Mouse (Mus musculus) embryonic fibroblast, embryonic 13.5 days (primary cell): ENCODE results near the gene Yod1. TPM values are rescaled to one million over a fixed set of nuclear protein-coding genes. Genes with fewer than 3 reads are reported as not detected.

ENCODE experiments used
- H3K27ac ChIP-seq: 2 replicates; pipeline ENCODE4 v1.5.1; 2012; ENCODE audit warnings: low read length, control low read depth, inconsistent platforms; ENCODE audit not compliant: insufficient read depth
- H3K4me1 ChIP-seq: 2 replicates; pipeline ENCODE4 v1.6.1; 2011; ENCODE audit warnings: low read length; ENCODE audit not compliant: control insufficient read depth, insufficient read depth
- H3K4me3 ChIP-seq: 2 replicates; pipeline ENCODE4 v1.5.1; 2011; ENCODE audit warnings: mild to moderate bottlenecking, control low read depth, low read length; ENCODE audit not compliant: insufficient read depth
- CTCF ChIP-seq: IDR thresholded peaks from 2 replicates; pipeline ENCODE4 v1.5.1; 2011; ENCODE audit warnings: mild to moderate bottlenecking, control low read depth, low read length, moderate library complexity, borderline replicate concordance; ENCODE audit not compliant: insufficient read depth
- POLR2A ChIP-seq: IDR thresholded peaks from 2 replicates; pipeline ENCODE4 v1.6.1; 2011; ENCODE audit warnings: low read depth, mild to moderate bottlenecking, control low read depth, low read length, moderate library complexity
- polyA plus RNA-seq: library from polyadenylated mRNA; stranded (reverse); fragments of >200 nt; gene quantifications from 2 replicates; pipeline ENCODE4 v1.2.4, GENCODE M21; 2011; ENCODE audit warnings: low read depth; ENCODE audit not compliant: missing spikeins, insufficient read length

Yod1 gene
- 4.9 and 6.5 TPM in 2 replicates for polyA plus RNA-seq

DNA sequence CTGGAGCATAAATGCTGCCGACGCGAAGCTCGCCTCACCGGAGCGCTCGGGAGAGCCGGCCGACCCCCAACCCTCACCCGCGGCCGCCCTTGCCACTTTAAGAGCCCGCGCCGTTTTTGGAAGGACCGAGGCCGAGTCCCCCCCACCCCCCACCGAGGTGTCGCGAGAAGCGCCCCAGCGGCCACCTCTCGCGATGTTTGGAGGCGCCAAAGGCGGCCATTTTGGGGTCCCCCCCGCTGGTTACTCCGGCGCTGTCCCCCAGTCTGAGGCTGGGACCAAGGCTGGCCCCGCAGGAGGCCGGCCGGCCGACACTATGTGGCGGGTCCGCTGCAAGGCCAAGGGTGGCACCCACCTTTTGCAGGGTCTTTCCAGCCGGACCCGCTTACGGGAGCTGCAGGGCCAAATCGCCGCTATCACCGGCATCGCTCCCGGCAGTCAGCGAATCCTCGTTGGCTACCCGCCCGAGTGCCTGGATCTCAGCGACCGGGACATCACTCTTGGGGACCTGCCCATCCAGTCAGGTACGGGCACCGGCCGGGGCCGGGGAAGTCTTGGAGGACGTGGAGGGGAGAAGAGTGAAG is at the start of gene Yod1:
Gene Yod1, plus strand, starts transcription at position 37 of the 581 bp plus-strand sequence.
- H3K4me1 ChIP-seq, result no peaks in the 10 kb centered on the region; the same call in 1 of the 2 replicates
- H3K4me3 ChIP-seq, result peak within 1 kb of the TSS; percentile 91
- peak within 1 kb of the TSS; percentile 57; the same call in 1 of the 2 replicates for H3K27ac ChIP-seq
- TF ChIP-seq POLR2A (peak; percentile 74), CTCF (no peak)

DNA sequence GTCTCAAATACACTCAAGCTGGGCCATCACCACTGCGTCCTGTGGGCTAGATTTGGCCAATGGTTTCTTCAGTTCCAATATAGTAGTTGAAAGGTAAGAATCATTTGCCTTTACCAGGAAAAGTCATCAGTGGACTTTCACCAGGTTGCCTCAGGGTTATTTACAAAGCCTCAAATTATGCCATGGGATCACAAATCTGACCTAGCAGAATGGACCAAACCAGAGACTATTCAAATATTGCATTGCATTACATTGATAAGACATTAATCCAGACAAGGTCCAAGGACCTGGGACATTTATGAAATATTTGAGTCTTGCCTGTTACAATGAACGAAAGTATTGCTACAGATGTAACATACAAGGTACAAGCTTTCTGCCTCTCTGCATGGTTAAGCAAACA is 38.6 kb upstream of the Yod1 start:
- Histone ChIP-seq H3K27ac (no peak overlapping the region), H3K4me3 (no peak overlapping the region)
- TF ChIP-seq POLR2A (no peak), CTCF (no peak)

DNA sequence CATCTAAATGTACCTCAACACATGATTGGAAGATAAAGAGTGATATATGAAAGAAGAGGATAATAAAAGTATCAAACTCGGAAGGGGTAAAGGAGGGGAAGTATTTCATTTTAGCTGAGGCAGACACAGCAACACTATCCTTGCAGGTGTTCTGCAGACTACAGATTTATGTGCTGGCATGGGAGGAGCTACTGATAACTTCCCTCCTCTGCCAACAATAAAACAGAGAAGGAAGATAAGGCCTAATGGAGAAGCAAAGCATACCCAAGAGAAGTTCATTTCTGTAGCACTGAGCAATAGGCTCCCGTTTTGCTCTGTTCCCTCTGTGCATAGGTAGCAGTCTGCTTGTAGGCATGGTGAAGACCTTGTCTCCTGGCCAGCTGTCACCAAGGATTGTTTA is 36.1 kb upstream of the Yod1 start:
- Histone ChIP-seq H3K27ac (no peak overlapping the region), H3K4me3 (no peak overlapping the region), H3K4me1 (no peaks in the 10 kb centered on the region)
- TF ChIP-seq CTCF, result no peak
- TF ChIP-seq POLR2A, result no peak

More for the DNA sequence above, 38.6 kb upstream of the Yod1 start:
- no peaks in the 10 kb centered on the region for H3K4me1 ChIP-seq

DNA sequence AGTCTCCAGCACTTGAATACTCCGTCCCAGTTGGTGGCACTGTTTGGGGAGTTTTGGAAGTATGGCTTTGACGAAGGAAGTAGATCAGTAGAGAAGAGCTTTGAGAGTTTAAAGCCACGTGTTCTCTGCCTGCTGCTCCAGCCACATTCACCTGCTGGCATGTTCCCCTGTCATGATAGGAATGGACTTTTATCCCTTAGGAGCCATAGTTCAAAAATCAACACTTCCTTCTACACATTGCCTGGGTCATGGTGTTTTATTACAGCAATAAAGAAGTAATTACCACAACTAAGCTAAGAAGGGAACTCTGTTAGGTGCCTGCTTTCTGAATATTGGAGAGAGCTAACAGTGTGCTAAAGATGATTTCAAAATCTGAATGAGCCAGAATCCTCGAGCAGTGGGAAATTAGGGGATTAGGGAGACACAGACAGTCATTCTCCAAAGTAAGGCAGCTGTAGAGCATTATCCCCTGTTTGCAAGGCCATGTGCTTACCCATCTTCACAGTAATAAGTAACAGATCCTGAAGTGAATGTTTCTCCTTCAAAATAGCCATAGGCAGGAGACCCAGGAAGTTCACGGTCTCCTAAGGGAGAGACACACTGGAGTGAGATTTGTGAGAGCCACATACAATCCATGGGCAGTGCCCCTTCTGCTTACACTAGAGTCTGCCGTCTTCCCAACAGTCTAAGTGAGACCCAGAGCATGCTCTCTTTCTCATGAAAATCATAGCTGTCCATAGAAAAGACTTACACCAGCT is 35.3 kb upstream of the Yod1 start:
- H3K27ac ChIP-seq, result no peak overlapping the region
- H3K4me3 ChIP-seq, result no peak overlapping the region
- TF ChIP-seq POLR2A (no peak), CTCF (no peak)
- H3K4me1 ChIP-seq, result no peaks in the 10 kb centered on the region

DNA sequence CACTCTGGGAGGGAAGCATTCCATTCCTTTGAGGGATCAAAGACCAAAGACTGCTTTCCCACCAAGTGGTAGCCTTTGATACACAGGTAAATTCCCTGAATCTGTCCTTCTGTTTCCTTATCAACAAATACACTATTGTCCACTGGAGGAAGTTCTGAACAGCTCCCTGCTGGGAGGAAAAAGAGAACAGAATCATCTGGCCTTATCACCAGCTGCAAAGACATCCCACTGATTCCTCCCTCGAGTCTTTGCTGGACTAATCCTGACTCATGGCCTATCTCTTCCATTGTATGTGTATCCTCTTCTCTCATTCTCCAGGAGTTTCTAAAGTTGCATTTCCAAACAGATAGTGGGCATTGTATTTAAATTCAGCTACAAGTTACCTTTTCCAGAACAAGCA is 33.2 kb upstream of the Yod1 start:
- Histone ChIP-seq H3K4me3 (no peak overlapping the region), H3K27ac (no peak overlapping the region), H3K4me1 (no peaks in the 10 kb centered on the region)
- no peak for TF ChIP-seq CTCF
- TF ChIP-seq POLR2A, result no peak

DNA sequence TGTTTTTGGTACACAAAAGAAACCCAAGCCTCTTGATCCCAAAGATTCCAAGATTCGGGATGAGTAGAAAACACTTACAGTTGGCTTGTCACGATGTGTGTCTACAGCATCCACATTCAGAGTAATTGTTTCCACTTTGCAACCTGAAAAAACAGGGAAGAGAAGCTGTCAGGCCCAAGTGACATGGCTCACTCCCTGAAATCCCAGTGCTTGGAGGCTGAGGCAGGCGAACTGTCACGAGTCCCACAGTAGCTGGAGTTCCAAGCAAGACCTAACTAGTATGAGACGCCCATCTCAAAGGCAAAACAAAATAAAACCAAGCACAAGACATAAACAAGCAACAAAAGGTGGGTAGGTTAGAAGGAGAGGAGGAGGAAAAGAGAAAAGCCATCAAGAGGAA is 18.5 kb upstream of the Yod1 start:
- TF ChIP-seq CTCF (no peak), POLR2A (no peak)
- Histone ChIP-seq H3K27ac (no peak overlapping the region), H3K4me3 (no peak overlapping the region), H3K4me1 (no peaks in the 10 kb centered on the region)

DNA sequence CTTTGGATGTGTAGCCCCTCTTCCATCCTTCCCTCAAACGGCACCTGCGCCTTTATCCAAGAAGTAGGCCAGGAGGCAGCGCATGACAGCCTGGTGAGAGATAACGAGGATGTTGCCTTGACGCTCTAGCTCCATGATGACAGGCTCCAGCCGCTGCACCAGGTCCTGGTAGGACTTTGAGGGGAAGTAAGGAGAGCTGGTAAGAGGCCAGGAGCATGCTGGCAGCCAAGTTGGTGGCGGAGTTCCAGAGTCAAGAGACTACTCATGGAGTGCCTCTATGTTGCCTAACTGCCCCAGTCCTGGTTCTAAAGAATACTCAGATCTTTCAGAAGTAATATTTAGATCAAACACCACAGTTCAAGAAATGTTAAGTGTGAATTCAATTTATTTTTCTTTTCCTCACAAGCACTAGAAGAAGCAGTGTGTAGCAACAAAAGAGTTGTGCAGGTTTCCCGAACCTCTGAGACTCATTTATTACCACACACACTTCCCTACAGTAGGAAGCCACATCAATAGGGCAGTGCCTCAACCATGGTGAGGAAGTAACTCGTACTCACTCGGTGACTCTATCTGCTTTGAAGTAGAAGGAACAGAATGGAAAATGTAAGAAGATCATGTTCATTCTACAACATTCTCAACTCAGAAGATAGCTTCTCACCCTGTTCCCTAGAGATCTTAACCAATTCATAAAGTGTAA is 17.0 kb upstream of the Yod1 start:
- Histone ChIP-seq H3K27ac (no peak overlapping the region), H3K4me1 (no peaks in the 10 kb centered on the region), H3K4me3 (no peak overlapping the region)
- TF ChIP-seq POLR2A (no peak), CTCF (no peak)

DNA sequence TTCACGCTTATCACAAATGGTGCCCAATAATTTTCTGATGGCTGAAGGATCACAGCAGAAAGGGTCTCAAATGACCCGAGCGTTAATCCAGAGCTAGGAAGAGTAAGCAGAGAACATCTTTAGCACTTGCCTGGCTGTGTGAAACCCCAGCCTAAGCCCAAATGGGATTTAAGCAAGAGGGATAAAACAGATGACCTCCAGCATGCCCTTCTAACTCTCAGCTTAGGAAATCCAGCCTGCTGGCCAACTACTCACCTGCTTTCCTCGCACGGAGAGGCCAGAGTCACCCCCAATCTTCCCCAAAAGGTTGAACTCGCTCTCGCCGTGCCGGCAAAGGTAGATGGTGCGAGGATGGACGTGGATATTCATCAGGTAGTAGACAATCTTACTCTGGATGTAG is 15.2 kb upstream of the Yod1 start:
- Histone ChIP-seq H3K4me1 (no peaks in the 10 kb centered on the region), H3K4me3 (no peak overlapping the region), H3K27ac (no peak overlapping the region)
- no peak for TF ChIP-seq CTCF
- no peak for TF ChIP-seq POLR2A

DNA sequence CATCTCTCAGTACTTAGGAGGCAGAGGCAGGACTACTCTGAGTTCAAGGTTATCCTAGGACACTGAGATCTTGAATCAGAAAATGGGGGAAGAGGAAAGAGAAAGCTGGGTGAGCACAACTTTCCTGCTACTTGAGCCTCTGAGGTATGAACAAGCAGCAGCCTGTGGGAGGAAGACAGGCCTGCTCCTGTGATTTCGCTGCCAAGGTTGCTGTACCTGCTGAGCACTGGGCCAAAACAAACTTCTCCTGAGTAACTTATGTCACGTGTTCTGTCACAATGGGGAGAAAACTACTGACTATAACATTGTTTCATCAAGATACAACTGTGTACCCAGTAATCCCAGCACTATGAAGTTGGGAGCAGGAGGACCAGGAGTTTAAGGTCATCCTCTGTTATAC is 13.5 kb upstream of the Yod1 start:
- Histone ChIP-seq H3K4me3 (no peak overlapping the region), H3K4me1 (no peaks in the 10 kb centered on the region), H3K27ac (no peak overlapping the region)
- TF ChIP-seq CTCF (no peak), POLR2A (no peak)
